Mouse (Mus musculus): ENCODE data around the gene Olfr640. TPM values are rescaled to one million over a fixed set of nuclear protein-coding genes. Genes with fewer than 3 reads are reported as not detected.

Olfr640 gene
- polyA plus RNA-seq (2012; rRNA removed): not detected in 2 replicates

- no peak for DNase-seq (ENCODE audit: low spot score)
Measured at GRCm38 (mm10) chr7:104025473-104025872, at the start of gene Olfr640. Gene Olfr640, minus strand, starts transcription at chr7:104025573.

- DNase-seq (ENCODE audit: low spot score): no peak
Measured at GRCm38 (mm10) chr7:104071769-104072168, 46.4 kb upstream of the Olfr640 start, which contains the start of gene Olfr644. Gene Olfr644, minus strand, starts transcription at chr7:104071869.

- DNase-seq (ENCODE audit: low spot score): no peak
Measured at GRCm38 (mm10) chr7:104061345-104061744, 36.0 kb upstream of the Olfr640 start, which contains the start of gene 4930516K23Rik. Gene 4930516K23Rik, minus strand, starts transcription at chr7:104061445.

GRCm38 (mm10) chr7:104059215-104059614 lies 33.8 kb upstream of the Olfr640 start:
- no peak for DNase-seq (ENCODE audit: low spot score)

GRCm38 (mm10) chr7:104052566-104052965 lies 27.2 kb upstream of the Olfr640 start, which contains the start of gene Olfr642:
Gene Olfr642, minus strand, starts transcription at chr7:104052666.
- DNase-seq (ENCODE audit: low spot score): no peak

GRCm38 (mm10) chr7:104050745-104051144 lies 25.4 kb upstream of the Olfr640 start:
- no peak for DNase-seq (ENCODE audit: low spot score)

- no peak for DNase-seq (ENCODE audit: low spot score)
Measured at GRCm38 (mm10) chr7:104035145-104035544, 9.8 kb upstream of the Olfr640 start, which contains the start of gene Olfr641. Gene Olfr641, plus strand, starts transcription at chr7:104035445.

GRCm38 (mm10) chr7:104026978-104027377 lies 1.6 kb upstream of the Olfr640 start:
- no peak for DNase-seq (ENCODE audit: low spot score)

GRCm38 (mm10) chr7:104021651-104022050 lies 3.7 kb downstream of the Olfr640 start:
- DNase-seq (ENCODE audit: low spot score): no peak

GRCm38 (mm10) chr7:104018953-104019352 lies 6.4 kb downstream of the Olfr640 start:
- no peak for DNase-seq (ENCODE audit: low spot score)

GRCm38 (mm10) chr7:104017203-104017602 lies 8.2 kb downstream of the Olfr640 start, which contains the start of gene Olfr639:
Gene Olfr639, minus strand, starts transcription at chr7:104017303.
- no peak for DNase-seq (ENCODE audit: low spot score)

- DNase-seq (ENCODE audit: low spot score): no peak
Measured at GRCm38 (mm10) chr7:103999124-103999523, 26.2 kb downstream of the Olfr640 start.

- no peak for DNase-seq (ENCODE audit: low spot score)
Measured at GRCm38 (mm10) chr7:103998446-103998845, 26.9 kb downstream of the Olfr640 start, which contains the start of gene Olfr638. Gene Olfr638, plus strand, starts transcription at chr7:103998746.

GRCm38 (mm10) chr7:103971782-103972181 lies 53.6 kb downstream of the Olfr640 start:
- DNase-seq (ENCODE audit: low spot score): no peak

- no peak for DNase-seq (ENCODE audit: low spot score)
Measured at GRCm38 (mm10) chr7:103970852-103971251, 54.5 kb downstream of the Olfr640 start, which contains the start of gene Olfr635. Gene Olfr635, plus strand, starts transcription at chr7:103971152.

Other genes starting within 250 kb of the Olfr640 start
- gene Olfr68, start 245.9 kb downstream of the Olfr640 start, polyA plus RNA-seq (2012; rRNA removed): not detected in 2 replicates
- gene Olfr67, start 233.8 kb downstream of the Olfr640 start, polyA plus RNA-seq (2012; rRNA removed): not detected in 2 replicates
- gene Hbb-bt, start 211.6 kb downstream of the Olfr640 start, polyA plus RNA-seq (2012; rRNA removed): 33.8 and 35.3 TPM in 2 replicates
- gene Hbb-bs, start 197.5 kb downstream of the Olfr640 start, polyA plus RNA-seq (2012; rRNA removed): 257 and 296 TPM in 2 replicates
- not detected in 2 replicates for gene Hbb-bh2, start 185.1 kb downstream of the Olfr640 start, polyA plus RNA-seq (2012; rRNA removed)
- gene Hbb-bh1, start 182.4 kb downstream of the Olfr640 start, polyA plus RNA-seq (2012; rRNA removed): 0.15 and 0.18 TPM in 2 replicates
- gene Hbb-y, start 172.4 kb downstream of the Olfr640 start, polyA plus RNA-seq (2012; rRNA removed): 0.29 and 0.55 TPM in 2 replicates
- gene Olfr66, start 139.3 kb downstream of the Olfr640 start, polyA plus RNA-seq (2012; rRNA removed): not detected in 2 replicates
- not detected in 2 replicates for gene Olfr64, start 131.1 kb downstream of the Olfr640 start, polyA plus RNA-seq (2012; rRNA removed)
- gene Olfr65, start 122.1 kb downstream of the Olfr640 start, polyA plus RNA-seq (2012; rRNA removed): not detected in 2 replicates
- not detected in 2 replicates for gene Olfr631, start 96.7 kb downstream of the Olfr640 start, polyA plus RNA-seq (2012; rRNA removed)
- not detected in 2 replicates for gene Olfr632, start 91.2 kb downstream of the Olfr640 start, polyA plus RNA-seq (2012; rRNA removed)
- not detected in 2 replicates for gene Olfr633, start 81.1 kb downstream of the Olfr640 start, polyA plus RNA-seq (2012; rRNA removed)
- not detected in 2 replicates for gene Olfr635, start 54.4 kb downstream of the Olfr640 start, polyA plus RNA-seq (2012; rRNA removed)
- not detected in 2 replicates for gene Olfr638, start 26.8 kb downstream of the Olfr640 start, polyA plus RNA-seq (2012; rRNA removed)
- gene Olfr639, start 8.3 kb downstream of the Olfr640 start, polyA plus RNA-seq (2012; rRNA removed): not detected in 2 replicates
- not detected in 2 replicates for gene Olfr641, start 9.9 kb upstream of the Olfr640 start, polyA plus RNA-seq (2012; rRNA removed)
- not detected in 2 replicates for gene Olfr642, start 27.1 kb upstream of the Olfr640 start, polyA plus RNA-seq (2012; rRNA removed)
- gene 4930516K23Rik, start 35.9 kb upstream of the Olfr640 start, polyA plus RNA-seq (2012; rRNA removed): not detected in 2 replicates
- gene Olfr644, start 46.3 kb upstream of the Olfr640 start, polyA plus RNA-seq (2012; rRNA removed): not detected in 2 replicates
- gene Olfr645, start 59.9 kb upstream of the Olfr640 start, polyA plus RNA-seq (2012; rRNA removed): not detected in 2 replicates
- gene Olfr646, start 79.3 kb upstream of the Olfr640 start, polyA plus RNA-seq (2012; rRNA removed): not detected in 2 replicates
- not detected in 2 replicates for gene Ubqln5, start 104.3 kb upstream of the Olfr640 start, polyA plus RNA-seq (2012; rRNA removed)
- not detected in 2 replicates for gene Olfr643, start 111.8 kb upstream of the Olfr640 start, polyA plus RNA-seq (2012; rRNA removed)
- not detected in 2 replicates for gene Ubqln3, start 117.7 kb upstream of the Olfr640 start, polyA plus RNA-seq (2012; rRNA removed)
- gene Ubqlnl, start 125.0 kb upstream of the Olfr640 start, polyA plus RNA-seq (2012; rRNA removed): not detected in 2 replicates
- gene Olfm5, start 139.3 kb upstream of the Olfr640 start, polyA plus RNA-seq (2012; rRNA removed): not detected in 2 replicates
- gene Olfr648, start 157.8 kb upstream of the Olfr640 start, polyA plus RNA-seq (2012; rRNA removed): 0.03 and 0.07 TPM in 2 replicates
- not detected in 2 replicates for gene Olfr649, start 170.4 kb upstream of the Olfr640 start, polyA plus RNA-seq (2012; rRNA removed)
- 0.62 and 0.98 TPM in 2 replicates for gene Trim6, start 193.2 kb upstream of the Olfr640 start, polyA plus RNA-seq (2012; rRNA removed)
- gene Trim34a, start 218.9 kb upstream of the Olfr640 start, polyA plus RNA-seq (2012; rRNA removed): 16.2 and 16.7 TPM in 2 replicates